Mouse (Mus musculus): ENCODE results near the gene Cav3.

Cav3 gene

DNA sequence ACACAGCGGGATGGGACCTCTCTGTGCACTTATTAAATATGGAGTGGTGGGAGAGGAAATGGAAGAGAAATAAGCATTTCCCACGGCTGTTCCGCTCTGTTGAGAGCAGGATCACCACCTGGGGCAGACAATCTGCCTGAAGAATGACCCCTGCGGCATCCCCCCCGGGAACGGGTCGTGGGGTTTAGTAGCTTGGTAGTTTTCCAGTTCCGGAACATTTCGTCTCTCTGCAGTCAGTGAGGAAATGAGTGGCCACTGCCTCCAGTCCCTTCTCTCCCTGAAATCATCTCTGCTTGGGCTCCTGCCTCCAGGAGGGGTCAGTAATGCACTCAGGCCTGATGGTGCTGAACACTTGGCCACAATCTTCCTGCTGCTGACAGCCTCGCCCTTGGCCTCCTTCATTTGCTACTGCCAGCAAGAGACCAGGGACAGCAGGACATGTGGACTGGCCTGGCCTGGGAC is 35.3 kb downstream of the Cav3 start:
- DNase-seq (ENCODE audit: low spot score in 2 of 2), result no peak

DNA sequence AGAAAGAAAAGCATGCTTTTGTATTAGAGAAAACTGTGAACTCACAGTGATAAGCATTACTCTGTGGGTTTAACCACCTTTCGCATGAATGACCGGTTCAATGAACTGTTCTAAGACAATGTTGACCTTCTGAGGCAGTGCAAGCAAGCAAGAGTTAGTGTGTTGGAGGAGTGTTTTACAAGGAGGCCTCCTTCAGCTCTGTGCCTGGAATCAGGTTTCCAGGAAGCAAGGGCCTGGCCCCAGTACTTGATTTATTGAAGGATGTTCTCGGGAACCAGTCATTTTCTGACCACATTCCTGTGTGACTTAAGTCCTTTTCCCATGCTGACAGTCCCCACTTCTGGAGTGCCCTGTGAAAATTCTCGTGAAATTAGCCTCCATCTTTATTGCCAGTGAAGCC is 35.9 kb downstream of the Cav3 start:
- DNase-seq (ENCODE audit: low spot score in 2 of 2), result no peak

DNA sequence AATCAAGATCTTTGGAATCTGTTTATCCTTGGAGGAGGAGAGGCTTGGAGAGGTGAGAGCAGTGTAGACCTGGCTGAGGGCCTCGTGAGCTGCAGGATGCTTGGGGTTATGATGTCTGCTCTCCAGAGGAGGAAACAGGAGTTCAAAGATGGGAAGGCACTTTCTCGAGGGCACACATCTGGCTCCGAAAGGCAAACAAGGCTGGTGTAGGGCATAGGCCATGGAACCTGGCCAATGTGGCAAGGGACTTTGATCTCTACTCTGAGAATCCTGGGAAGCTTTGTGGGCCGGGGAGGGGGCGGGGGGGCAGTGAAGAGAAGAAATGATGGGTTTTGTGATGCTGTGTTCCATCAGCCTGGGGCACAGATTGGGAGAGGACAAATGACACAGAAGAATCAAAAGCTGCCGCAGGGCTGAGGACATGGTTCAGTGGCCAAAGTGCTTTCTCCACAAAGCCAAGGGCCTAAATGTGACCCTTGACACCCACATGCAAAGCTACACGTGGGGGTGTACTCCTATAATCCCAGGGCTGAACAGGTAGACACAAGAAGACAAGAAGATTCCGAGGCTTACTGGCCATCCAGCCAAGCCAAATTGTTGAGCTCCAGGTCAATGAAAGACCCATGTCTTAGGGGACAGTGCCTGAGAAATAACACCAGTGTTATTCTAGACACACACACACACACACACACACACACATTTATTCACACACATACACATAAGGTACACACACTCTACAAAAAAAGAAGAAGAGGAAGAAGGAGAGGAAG is 37.2 kb downstream of the Cav3 start:
- DNase-seq (ENCODE audit: low spot score in 2 of 2), result no peak

DNA sequence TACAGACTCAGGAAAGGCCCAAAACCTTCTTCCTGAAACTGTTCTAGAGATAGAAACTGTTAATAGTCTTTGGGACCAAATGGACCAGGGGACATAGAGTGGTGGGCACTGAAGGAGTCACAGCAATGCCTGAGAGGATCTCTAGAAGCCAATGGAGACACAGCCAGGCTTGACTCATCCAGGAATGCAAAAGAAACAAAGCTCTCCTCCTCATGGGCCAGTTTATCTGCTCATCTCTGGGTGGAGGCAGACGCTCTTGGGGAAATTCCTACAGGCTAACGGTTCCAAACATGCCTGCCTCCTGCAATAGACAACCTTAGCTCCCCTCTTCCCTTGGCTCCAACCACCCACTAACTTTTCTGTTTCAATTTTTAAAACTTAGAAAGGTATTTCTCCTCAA is 38.2 kb downstream of the Cav3 start:
- no peak for DNase-seq (ENCODE audit: low spot score in 2 of 2)

DNA sequence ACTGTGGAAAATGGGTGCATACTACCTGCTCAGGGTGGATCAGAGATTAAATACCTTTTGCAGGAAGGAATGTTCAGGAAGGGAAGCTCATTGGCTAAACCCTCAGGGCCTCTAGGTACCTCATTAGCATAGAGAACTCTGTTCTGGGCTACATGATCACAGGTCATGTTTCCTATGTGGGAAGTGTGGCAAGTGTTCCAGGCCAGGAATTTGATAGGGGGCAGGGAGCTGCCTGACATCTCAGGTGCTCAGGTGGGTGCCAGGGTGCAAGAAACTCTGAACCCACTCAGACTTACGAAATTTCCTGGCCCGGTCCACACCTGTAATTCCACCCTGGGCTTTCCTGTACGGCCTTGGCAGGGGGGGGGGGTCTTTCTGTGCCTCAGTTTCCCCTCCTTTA is 39.4 kb downstream of the Cav3 start:
- DNase-seq (ENCODE audit: low spot score in 2 of 2), result no peak

GRCm38 (mm10) chr6:112499456-112499855 is 40.2 kb downstream of the Cav3 start:
- no peak for DNase-seq (ENCODE audit: low spot score in 2 of 2)

DNA sequence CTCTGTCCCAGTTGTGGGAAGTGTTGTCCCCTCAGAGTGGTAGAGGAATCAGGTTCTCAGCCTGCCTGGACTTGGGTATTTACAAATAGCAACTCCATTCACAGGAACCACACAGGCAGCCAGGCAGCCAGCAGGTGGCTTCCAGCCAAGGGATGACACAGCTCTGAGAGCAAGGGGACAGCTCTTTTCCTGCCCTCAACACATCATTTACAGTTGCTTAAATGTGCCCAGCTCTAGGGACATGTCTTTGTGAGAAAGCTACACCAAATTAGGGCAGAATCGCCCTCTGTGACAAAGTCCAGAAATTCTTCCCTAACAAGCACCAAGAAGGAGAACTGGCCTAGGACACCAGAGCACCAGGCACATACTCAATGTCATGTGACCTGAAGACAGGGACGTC is 41.9 kb downstream of the Cav3 start:
- DNase-seq (ENCODE audit: low spot score in 2 of 2), result no peak

- no peak for DNase-seq (ENCODE audit: low spot score in 2 of 2)
Observed at GRCm38 (mm10) chr6:112507617-112508016, 48.3 kb downstream of the Cav3 start.

- no peak for DNase-seq (ENCODE audit: low spot score in 2 of 2)
Observed at GRCm38 (mm10) chr6:112509590-112510131, 50.4 kb downstream of the Cav3 start.

- no peak for DNase-seq (ENCODE audit: low spot score in 2 of 2)
Observed at GRCm38 (mm10) chr6:112510346-112510745, 51.0 kb downstream of the Cav3 start.

DNA sequence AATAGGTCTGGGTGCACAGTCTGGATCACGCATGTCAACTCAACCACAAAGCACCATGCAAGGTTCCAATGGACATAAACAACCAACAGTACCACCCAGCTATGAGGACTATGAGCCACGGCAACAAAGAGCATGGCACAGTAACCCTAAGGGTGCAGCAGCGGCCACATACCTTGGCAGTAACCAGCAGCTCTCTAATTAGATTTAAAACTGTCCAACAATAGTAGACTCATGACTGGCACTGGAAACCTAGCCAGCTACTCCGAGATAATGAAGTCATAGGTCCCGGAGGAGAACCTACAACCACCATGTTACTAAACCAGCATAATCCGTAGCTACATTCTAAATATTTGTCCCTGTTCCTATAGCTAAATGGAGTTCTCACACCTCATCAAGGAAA is 55.3 kb downstream of the Cav3 start:
- no peak for DNase-seq (ENCODE audit: low spot score in 2 of 2)

DNA sequence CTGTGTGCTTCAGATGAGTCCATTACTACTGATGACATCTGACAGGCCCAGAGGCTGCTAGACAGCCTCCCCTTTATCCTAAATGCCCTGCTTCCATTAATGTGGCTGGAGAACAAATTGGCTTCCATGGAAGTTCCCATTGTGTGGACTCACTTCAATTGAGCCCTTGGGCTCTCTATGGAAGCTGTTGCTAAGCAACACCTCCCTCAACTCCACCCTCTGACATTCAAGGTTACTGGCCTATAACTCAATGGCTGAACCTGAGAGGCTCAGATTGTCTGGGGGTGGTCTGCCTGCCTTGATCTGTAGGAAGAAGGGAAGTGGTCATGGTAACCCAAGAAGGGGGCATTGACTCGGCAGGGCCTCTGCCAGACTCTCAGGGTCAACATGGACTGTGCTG is 57.2 kb downstream of the Cav3 start:
- DNase-seq (ENCODE audit: low spot score in 2 of 2), result no peak

DNA sequence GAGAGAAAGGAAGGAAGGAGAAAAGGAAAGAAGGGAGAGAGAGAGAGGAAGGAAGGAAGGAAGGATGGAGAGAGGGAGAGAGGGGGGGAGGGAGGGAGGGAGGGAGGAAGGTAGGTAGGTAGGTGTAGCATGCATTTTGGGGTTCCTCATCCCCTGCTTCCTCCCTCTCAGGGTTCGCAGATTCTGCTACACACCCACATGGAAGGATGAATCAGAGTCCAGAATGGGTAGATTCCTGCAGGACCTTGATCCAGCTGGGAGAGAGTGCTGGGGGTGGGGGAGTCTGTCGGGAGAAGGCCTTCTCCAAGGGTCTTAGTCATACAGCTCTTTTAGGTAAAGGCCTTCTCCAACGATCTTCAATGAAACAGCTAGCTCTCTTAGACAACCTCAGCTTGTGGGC is 58.3 kb downstream of the Cav3 start:
- DNase-seq (ENCODE audit: low spot score in 2 of 2), result no peak

DNA sequence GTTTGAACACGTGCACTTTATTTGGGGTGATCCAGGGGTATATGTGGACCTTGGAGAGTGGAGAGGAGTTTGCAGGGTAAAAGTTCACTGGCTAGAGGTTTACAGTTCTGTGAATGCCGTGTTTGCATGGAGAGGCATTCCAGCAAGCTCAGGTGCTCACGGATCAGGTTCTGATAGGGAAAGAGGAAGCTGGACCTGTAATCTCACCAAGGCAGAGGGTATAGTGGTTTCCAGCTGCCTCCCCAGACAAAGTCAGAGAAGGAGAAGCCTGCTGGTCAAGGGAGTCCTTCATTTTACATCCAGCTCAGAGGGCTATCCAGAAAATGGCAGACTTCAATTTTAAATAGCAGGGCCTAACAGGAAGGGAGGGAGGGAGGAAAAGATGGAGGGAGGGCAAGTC is 58.7 kb downstream of the Cav3 start:
- no peak for DNase-seq (ENCODE audit: low spot score in 2 of 2)

Measured in left cerebral cortex, adult 9 months (tissue).